Mouse (Mus musculus): ENCODE results near the gene Noxred1. TPM values are rescaled to one million over a fixed set of nuclear protein-coding genes. Genes with fewer than 3 reads are reported as not detected.
"Not testable (repeated sequence)": the region's sequence is repeated elsewhere in the genome, so short reads cannot be mapped to it uniquely, and the experiment has no call there.

Noxred1 gene
- total RNA-seq, 1 experiment from 2014 or later: 3.5 TPM

DNA sequence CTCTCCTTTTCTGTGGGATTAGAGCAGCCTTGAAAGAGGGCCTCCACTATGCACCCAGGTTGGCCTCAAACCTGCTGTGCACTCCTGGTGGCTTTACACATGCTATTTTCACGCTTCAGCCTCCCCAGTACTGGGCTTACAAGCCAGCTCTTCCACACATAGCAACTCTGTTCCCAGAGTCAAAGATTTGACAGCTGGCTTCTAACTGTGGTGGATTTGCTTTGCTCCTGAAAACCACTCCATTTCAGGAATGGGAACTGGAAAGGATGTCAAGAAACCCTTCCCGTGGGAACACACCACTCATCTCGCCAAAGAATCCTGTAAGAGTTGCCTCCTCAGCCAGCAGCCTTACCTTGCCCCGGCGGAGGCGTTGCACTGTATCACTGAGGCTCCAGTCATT lies 15.3 kb upstream of the Noxred1 start:
- ATAC-seq (replicated peaks in 1 of 2; ENCODE audit: insufficient read depth in 1 of 2, low FRiP score in 2 of 2, low TSS enrichment in 1 of 2, low read depth in 1 of 2, poor library complexity in 2 of 2, severe bottlenecking in 2 of 2): no peak

GRCm38 (mm10) chr12:87250161-87250560 lies 11.6 kb upstream of the Noxred1 start:
- ATAC-seq (replicated peaks in 1 of 2; ENCODE audit: insufficient read depth in 1 of 2, low FRiP score in 2 of 2, low TSS enrichment in 1 of 2, low read depth in 1 of 2, poor library complexity in 2 of 2, severe bottlenecking in 2 of 2): no peak

DNA sequence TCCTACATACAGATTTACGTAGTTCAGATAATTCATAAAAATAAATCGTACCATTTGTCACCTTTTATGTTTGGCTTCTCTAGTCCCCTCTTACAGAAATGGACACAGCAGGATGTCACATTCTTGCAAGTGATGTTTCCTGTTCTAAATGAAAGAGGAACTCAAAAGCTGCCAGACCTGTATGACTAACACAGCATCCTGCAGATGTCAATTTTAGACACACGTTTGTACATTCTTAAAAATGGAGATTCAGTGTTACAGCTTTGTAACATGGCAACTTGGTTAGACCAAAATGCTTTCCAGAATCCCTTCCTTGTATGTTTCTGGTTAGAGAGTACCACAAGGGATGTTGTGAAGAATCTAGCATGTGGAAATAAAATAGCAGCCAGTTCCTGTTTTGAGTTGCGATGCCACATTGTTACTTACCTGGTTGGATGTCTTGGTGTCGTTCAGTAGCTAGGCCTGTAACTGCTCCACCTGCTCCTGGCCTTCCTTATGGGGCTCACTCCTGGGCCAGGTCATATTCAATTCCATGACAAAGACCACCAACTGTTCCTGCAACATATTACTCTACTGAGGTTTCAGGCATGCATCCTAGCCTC lies 1.5 kb downstream of the Noxred1 start:
- ATAC-seq (replicated peaks in 1 of 2; ENCODE audit: insufficient read depth in 1 of 2, low FRiP score in 2 of 2, low TSS enrichment in 1 of 2, low read depth in 1 of 2, poor library complexity in 2 of 2, severe bottlenecking in 2 of 2): peak; percentile 57 to 81

DNA sequence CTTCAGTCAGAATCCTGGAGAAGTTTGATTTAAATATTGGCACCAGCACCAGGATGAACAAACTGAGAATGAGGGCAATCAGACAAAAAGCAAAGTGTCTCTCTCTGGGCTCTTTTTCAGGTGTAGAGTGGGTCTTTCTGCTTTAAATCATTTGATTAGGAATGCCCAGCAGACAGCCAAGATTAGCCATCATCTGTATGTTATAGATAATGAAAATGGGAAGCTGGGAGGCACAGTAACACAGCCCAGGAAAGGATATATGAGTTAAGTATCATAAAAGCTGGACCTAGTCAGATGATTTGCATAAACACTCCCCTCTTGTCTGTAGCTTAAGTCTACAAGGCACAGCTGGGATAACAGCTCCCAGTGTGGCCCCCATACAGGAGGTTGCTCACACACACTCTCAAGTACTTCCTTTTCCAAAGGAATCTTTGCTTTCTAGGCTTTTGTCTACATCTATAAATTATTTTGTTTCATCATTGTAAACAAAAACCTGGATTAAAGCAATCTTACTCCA lies 8.1 kb downstream of the Noxred1 start:
- no peak for ATAC-seq (replicated peaks in 1 of 2; ENCODE audit: insufficient read depth in 1 of 2, low FRiP score in 2 of 2, low TSS enrichment in 1 of 2, low read depth in 1 of 2, poor library complexity in 2 of 2, severe bottlenecking in 2 of 2)

DNA sequence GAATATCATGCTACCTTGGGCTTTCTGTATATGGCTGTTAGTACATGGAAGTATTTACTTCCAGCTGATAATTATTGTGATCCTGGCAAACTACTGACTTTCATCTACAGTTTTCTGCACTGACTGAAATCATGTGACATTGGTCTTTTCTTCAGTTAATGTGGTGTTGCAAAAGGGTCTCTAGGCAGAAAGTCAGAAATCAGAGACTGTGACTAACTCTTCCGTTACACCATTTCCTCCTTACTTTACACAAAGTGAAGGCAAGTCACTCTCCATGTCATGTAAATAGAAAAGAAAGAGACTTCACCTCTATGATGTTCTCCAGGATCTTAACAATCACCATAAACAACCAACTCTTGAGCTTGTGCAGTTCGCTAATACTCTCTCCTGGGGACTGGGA lies 8.9 kb downstream of the Noxred1 start:
- no peak for ATAC-seq (replicated peaks in 1 of 2; ENCODE audit: insufficient read depth in 1 of 2, low FRiP score in 2 of 2, low TSS enrichment in 1 of 2, low read depth in 1 of 2, poor library complexity in 2 of 2, severe bottlenecking in 2 of 2)

GRCm38 (mm10) chr12:87226801-87227200 lies 11.7 kb downstream of the Noxred1 start:
- no peak for ATAC-seq (replicated peaks in 1 of 2; ENCODE audit: insufficient read depth in 1 of 2, low FRiP score in 2 of 2, low TSS enrichment in 1 of 2, low read depth in 1 of 2, poor library complexity in 2 of 2, severe bottlenecking in 2 of 2)

GRCm38 (mm10) chr12:87224950-87225349 lies 13.6 kb downstream of the Noxred1 start:
- peak in 1 of 2 experiments; percentile 32; a peak in 1 of 4 replicates for ATAC-seq (replicated peaks in 1 of 2; ENCODE audit: insufficient read depth in 1 of 2, low FRiP score in 2 of 2, low TSS enrichment in 1 of 2, low read depth in 1 of 2, poor library complexity in 2 of 2, severe bottlenecking in 2 of 2)

DNA sequence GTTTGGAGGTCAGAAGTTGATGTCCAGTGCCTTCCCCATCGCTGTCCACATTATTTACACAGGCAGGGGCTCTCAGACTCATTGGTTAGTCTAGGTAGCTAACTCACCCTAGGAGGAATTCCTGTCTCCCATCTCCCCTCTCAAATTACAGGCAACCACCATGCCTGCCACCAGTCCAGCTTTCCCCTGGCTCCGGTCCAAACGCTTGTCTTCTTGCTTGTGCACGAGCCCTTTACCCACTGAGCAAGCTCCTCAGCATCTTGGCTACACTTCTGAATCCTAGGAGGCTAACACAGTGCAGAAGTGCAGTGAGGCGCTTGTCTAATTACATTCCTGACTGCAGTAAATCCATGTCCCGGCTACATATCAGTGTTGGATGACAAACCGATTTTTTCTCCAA lies 19.2 kb downstream of the Noxred1 start:
- ATAC-seq (replicated peaks in 1 of 2; ENCODE audit: insufficient read depth in 1 of 2, low FRiP score in 2 of 2, low TSS enrichment in 1 of 2, low read depth in 1 of 2, poor library complexity in 2 of 2, severe bottlenecking in 2 of 2): no peak

GRCm38 (mm10) chr12:87217596-87217995 lies 20.9 kb downstream of the Noxred1 start:
- no peak for ATAC-seq (replicated peaks in 1 of 2; ENCODE audit: insufficient read depth in 1 of 2, low FRiP score in 2 of 2, low TSS enrichment in 1 of 2, low read depth in 1 of 2, poor library complexity in 2 of 2, severe bottlenecking in 2 of 2)

DNA sequence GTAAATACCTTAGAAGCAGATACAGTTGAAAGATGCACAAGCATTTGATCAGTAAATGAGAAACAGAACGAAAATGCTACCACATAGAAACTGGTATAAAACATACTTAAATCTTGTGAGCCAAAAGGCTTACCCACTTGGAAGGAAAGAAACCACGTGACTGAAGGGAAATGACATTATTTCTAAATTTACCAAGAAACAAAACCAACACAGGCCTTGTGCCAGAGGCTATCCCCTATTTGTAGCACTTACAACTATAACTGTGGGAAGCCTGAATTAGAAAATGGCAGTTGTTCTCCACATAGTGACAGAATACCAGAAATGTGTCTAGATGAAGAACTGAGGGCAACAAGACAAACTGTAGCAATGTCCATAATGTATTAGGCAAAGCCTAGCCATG lies 22.5 kb downstream of the Noxred1 start:
- no peak for ATAC-seq (replicated peaks in 1 of 2; ENCODE audit: insufficient read depth in 1 of 2, low FRiP score in 2 of 2, low TSS enrichment in 1 of 2, low read depth in 1 of 2, poor library complexity in 2 of 2, severe bottlenecking in 2 of 2)

DNA sequence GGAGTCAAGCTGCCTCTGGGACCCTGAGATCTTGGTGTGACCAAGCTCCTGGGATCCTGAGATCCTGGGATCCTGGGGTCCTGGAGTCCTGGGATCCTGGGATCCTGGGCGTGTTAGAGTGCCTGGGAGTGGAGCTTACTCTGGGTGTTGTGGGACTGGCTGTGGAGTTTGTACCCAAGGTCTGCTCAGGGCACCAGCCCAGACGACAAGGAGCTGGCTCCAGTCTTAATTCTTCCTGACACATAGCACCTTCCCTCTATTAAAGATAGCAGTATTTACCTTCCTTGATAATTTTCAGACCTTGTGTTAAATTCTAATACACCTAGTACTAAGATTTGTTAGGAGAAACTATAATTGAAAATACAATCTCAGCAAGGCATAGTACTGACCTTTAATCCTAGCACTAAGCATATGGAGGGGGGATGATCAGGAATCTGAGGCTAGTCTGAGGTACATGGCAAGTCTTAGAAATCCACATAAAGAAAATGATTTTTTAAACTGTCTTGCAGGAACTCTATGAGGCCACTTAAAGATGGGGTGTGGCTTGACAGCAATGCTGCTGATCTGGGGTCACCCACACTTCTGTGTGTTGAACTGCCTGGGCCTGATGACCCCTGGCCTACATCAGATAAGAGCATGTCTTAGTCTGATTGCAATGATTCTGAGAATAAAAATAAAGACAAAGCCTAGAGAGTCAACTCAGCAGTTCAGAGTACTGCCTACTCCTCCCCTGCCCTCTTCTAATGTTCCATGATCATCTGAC lies 25.5 kb downstream of the Noxred1 start:
- ATAC-seq (replicated peaks in 1 of 2; ENCODE audit: insufficient read depth in 1 of 2, low FRiP score in 2 of 2, low TSS enrichment in 1 of 2, low read depth in 1 of 2, poor library complexity in 2 of 2, severe bottlenecking in 2 of 2): no peak

- not testable (repeated sequence) for ATAC-seq (replicated peaks in 1 of 2; ENCODE audit: insufficient read depth in 1 of 2, low FRiP score in 2 of 2, low TSS enrichment in 1 of 2, low read depth in 1 of 2, poor library complexity in 2 of 2, severe bottlenecking in 2 of 2)
Observed at GRCm38 (mm10) chr12:87205789-87206188, 32.7 kb downstream of the Noxred1 start.

DNA sequence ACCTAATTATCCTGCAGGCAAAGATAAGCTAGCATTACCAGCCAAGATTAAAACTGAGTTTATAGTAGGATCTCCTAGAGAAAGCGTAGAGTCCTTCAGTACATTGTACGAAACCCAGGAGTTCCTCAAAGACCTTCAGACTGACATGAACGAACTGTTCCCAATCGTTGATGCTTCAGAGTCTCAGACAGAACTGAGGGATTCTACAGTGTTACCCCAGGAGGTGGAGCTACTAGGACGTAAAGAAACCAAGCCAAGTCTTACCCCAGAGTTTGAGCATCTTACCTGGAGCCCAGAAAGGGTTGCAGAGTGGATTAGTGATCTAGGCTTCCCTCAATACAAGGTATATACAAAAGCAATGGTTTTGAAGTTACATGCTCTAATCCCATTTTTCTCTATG lies 36.8 kb downstream of the Noxred1 start:
- no peak for ATAC-seq (replicated peaks in 1 of 2; ENCODE audit: insufficient read depth in 1 of 2, low FRiP score in 2 of 2, low TSS enrichment in 1 of 2, low read depth in 1 of 2, poor library complexity in 2 of 2, severe bottlenecking in 2 of 2)

GRCm38 (mm10) chr12:87199973-87200586 lies 38.5 kb downstream of the Noxred1 start, which contains the start of gene Tmed8:
Gene Tmed8, minus strand, starts transcription at chr12:87200454.
- peak; percentile 85 for ATAC-seq (replicated peaks in 1 of 2; ENCODE audit: insufficient read depth in 1 of 2, low FRiP score in 2 of 2, low TSS enrichment in 1 of 2, low read depth in 1 of 2, poor library complexity in 2 of 2, severe bottlenecking in 2 of 2)

DNA sequence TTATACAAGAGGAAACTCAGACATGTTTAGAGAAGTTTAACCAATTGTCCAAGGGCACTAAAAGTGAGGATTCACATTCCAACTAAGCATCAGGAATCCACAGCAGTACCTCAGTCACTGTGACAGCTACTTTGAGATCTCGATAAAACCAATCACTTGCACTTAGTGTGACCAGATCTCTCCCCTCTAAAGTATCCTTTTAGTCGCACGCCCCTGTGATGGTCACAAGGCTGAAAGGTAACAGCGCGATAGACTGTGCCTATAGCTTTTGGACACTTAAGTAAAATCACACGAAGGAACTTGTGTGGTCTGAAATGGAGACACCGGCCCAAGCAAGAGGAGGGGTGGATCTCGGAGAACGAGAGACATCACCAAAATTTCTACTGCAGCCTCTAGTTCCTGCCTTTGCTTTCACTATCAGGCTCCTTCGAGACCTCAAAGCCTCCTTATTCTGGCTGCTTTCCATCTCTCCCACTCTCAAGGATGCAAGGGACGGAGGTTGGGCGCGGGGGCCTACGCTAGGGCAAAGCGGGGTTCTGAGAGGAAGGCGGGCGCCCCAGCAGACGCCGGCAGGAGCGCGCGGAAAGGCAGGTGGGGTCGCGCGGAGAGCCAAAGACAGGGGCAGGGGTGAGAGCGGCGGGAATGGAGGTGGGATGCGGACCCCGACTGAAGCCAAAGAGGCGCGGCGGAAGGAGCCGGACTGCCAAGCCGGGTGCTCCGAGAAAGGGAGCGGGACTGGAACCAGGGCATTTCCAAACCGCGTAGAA lies 39.1 kb downstream of the Noxred1 start, which contains the start of gene Samd15:
Gene Samd15 (plus strand): TSS at position 518 of the 767 bp plus-strand sequence.
- ATAC-seq (replicated peaks in 1 of 2; ENCODE audit: insufficient read depth in 1 of 2, low FRiP score in 2 of 2, low TSS enrichment in 1 of 2, low read depth in 1 of 2, poor library complexity in 2 of 2, severe bottlenecking in 2 of 2): peak; percentile 18 to 29; a peak in 3 of 4 replicates

DNA sequence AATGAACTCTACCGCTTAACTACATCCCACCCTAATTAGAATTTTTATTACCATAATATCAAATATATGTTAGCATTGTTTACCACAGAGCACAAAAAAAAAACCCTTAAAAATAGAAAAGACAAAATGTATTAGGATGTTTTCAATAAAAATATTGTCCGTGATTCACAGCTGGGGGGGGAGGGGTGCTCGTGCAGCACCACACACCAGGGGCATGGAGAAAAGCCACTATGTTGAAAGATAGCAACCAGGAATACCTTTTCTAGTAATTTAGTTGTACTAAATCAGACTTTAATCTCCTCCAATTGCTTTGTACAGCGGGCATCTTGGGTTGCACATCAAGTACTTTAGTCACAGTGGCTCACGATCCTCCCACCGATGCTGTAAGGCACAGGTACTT lies 39.7 kb downstream of the Noxred1 start:
- ATAC-seq (replicated peaks in 1 of 2; ENCODE audit: insufficient read depth in 1 of 2, low FRiP score in 2 of 2, low TSS enrichment in 1 of 2, low read depth in 1 of 2, poor library complexity in 2 of 2, severe bottlenecking in 2 of 2): no peak

GRCm38 (mm10) chr12:87196310-87196709 lies 42.2 kb downstream of the Noxred1 start:
- ATAC-seq (replicated peaks in 1 of 2; ENCODE audit: insufficient read depth in 1 of 2, low FRiP score in 2 of 2, low TSS enrichment in 1 of 2, low read depth in 1 of 2, poor library complexity in 2 of 2, severe bottlenecking in 2 of 2): no peak
